Mouse (Mus musculus) small intestine, adult 2 months (tissue): ENCODE measurements around the gene Plekhg2.

Experiments
- CTCF ChIP-seq: fragments of 200-500 bp; IDR thresholded peaks from 2 replicates; pipeline ENCODE4 v1.5.1; 2012; ENCODE audit warnings: low read depth, mild to moderate bottlenecking, control low read depth, inconsistent platforms, low read length, moderate library complexity, mixed read lengths; ENCODE audit not compliant: insufficient replicate concordance, insufficient read length; ENCODE audit errors: extremely low read depth
- POLR2A ChIP-seq: fragments of 200-500 bp; IDR thresholded peaks from 2 replicates; pipeline ENCODE4 v1.6.1; 2012; ENCODE audit warnings: low read depth, mild to moderate bottlenecking, control low read depth, inconsistent platforms, low read length, moderate library complexity

GRCm38 (mm10) chr7:28360291-28360690 is 12.1 kb downstream of the Plekhg2 start:
- TF ChIP-seq CTCF (no peak), POLR2A (no peak)
